Mouse (Mus musculus): Measurements from ENCODE around the gene Gpr153.
"Not testable (repeated sequence)": the region's sequence is repeated elsewhere in the genome, so short reads cannot be mapped to it uniquely, and the experiment has no call there.

Gene Gpr153

DNA sequence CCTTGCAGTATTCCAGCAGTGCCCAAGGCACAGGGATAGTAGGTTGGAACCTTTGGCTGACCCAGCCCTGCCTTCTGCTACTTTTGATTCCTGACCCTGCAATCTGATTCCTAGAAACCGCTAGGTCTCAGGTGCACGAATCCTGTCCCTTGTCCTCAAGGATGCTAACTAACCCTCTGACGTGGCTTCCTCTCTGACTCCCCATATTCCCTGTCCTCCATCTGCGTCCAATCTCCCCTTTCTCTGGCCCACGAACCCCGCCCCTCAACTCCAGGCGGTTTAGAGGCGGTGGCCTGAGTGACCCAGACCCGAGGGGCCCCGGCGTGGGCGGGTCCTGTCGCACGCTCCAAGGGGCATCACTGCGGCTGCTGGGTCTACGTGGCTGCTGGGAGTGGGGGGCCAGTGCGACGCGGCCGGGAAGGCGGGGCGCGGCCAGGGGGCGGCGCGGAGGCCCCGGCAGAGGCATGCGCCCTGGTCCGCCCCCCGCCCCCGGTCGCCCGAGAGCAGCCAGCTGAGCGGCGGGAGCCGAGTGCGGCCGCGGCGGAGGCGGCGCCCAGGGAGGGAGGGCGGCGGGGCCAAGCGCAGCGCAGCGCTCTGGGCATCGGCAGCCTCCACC, at the start of gene Gpr153:
Gene Gpr153 (plus strand): TSS at position 612 of the 616 bp plus-strand sequence.
- DNase-seq: no peak

DNA sequence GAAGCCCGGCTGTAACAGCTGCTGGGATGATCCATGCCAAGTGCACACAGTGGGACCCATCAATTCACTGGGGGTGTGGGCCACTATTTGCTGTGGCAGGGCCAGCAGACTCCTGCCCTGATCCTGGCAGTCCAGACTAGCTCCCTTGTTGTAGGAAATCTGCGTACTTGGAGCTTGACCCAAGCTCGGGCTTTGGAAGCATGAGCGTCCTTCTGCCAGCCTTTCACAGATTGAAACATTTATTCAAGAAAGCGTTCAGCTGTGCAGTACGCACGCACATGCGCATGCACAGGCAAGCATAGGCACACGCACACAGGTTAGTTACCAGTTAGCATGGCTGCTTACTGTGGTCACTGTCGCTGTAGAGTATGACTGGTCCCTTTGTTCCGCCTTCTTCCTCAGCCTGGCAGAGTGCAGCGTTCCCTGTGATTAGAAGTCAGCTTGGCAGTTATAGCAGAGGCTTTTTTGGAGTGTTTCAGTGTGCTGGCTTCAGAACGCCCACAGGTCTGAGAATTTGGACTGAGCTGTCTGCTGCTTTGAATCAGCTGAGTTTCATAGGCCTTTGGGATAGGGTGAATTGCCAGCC, 47.0 kb upstream of the Gpr153 start:
- no peak for DNase-seq

DNA sequence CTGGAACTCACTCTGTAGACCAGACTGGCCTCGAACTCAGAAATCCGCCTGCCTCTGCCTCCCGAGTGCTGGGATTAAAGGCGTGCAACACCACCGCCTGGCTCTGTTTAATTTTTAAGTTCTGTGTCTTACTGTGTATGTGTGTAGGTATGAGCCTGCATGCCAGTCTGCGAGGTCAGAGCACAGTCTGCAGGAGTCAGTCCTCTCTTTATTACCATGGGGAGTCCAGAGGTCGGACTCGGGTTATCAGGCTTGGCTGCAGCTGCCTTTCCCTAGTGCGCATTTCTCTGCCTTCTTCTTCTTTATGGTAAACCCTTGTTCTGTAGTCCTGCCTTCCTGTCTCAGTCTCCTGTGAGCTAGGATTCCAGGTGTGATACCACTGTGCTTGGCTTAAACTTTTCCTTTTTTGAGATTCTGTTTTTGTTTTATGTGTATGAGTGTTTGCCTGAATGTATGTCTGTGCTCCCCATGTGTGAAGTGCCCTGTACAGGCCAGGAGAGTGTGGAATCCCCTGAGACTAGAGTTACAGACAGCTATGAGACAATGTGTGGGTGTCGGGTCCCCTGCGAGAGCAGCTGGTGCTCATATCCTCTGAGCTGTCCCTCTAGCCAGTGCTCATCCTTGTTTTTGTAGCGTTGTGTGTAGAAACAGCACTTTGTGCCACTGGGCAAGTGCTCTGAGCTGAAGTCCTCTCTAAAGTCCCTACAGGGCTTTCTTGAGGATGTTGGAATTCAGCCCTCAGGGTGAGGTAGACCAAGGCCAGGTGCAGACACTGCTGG, 46.1 kb upstream of the Gpr153 start:
- no peak for DNase-seq

DNA sequence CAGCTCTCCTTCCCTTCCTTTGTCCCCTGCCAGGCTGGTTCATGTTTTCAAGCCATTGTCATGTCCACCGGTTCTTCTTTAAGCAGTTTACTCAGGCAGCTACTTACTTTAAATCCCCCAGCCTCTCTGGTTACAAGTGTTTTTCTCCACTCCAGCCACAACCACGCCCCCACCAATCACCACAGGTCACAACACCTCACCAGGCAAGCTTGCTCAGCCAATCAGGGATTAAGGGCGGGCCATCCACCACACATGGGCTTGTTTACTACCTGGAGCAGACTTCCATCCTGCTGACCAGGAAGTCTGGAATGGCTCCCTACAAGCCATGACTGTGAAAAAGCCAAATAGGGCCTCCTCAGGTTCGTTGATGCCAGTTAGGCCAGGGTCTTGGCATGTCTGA, 43.7 kb upstream of the Gpr153 start:
- not testable (repeated sequence) for DNase-seq

DNA sequence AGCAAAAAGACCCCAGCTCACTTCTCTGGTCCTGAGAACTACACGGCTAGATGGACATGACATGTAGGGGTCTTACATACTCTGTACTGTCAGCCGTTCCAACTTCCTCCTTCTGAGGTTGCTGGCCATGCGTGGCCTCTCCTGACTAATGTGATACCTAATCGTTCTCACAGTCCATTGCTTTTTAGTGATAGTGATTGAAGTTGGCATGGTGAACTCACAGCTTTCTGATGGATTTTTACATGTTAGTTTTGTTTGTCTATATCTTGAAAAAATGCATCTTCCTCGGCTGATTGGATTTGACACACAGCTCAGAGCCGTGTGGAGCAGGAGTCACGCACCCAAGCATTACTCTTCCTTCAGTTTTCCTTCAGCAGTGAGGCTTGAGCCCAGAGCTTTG, 42.7 kb upstream of the Gpr153 start:
- DNase-seq: no peak

DNA sequence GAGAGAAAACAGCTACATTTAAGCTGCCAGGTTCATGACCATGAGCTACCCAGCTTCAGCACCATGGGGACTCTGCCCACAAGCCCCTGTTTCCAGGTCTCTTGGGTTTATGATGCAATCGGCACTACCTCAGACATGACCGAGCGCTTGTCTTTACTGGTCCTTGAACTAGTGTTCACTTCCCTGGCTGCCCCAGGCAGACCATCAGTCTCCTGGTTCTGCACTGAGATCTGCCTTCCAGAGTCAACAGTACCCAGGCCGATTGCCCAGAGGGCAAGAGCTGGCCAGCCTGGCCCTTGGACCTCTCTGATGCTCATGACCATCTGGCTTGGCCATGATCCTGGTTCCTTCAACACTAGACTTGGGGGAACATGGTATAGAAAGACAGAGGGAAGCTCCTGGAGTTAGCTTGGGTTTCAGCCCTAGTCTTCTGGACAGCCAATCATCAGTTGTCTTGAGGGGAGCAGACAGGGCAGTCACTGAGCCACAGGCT, 41.6 kb upstream of the Gpr153 start:
- no peak for DNase-seq

DNA sequence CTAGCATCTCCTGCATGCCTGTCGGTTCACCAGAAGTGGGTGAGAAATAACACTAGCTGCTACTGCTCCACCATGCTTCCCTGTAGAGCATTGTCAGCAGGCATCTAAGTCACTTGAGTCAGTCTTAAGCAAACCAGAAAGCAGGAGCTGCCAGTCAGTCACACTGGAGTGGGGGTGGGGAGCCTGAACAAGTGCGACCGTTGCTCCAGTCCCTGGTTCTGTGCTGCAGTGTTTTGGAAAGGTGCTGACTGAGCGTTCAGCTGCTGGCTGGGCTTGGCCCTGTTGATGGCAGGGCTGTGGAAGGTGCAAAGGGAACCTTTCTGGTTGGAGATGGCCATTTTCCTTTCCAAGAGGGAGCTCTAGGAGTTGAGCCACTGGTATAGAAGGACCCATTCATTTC, 34.1 kb upstream of the Gpr153 start:
- no peak for DNase-seq

DNA sequence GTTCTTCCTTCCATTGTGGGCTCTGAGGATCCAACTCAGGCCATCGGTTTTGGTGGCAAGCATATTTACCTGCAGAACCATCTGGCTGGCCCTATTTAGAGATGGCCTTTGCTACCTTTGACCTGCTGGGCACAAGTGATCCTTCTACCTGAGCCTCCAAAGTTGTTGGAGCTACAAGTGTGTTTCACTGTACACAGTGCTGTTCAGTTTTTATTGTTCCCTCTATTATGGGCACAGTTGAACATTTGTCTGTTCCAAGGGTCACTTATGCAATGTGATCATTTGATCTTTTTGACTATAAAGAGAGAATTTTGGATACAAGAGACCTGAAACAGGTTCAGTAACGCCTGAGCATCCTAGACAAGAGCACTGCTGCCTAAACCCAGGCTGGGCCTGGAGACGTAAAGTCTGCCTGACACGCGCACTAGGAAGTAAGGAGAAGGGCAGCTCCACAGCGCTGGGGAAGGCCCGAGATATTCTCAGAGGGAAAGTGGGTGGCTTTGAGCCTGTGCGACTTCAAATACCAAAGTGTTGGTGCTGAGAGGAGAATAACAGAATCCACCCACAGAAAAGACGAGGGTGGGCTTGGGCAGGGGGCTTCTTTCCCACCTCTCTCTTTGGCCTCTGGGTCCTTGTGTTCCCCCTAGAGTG, 30.7 kb upstream of the Gpr153 start:
- DNase-seq: no peak

DNA sequence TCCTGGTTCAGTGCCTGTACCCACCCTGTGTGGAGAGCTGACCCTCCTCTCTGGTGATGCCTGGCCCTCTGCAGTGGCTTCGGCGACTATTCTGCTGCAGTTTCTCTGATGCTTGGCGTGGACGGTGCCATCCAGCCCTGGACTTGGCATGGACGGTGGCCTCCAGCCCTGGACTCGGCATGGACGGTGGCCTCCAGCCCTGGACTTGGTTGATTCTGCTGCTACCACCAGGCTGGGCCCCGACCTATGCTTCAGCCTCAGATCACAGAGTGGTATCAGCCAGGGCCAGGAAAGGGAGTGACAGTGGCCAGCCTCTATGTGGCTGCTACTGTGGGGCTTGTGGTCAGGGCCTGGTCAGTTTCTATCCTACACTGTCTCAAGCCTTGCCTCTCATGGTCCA, 30.1 kb upstream of the Gpr153 start:
- no peak for DNase-seq

DNA sequence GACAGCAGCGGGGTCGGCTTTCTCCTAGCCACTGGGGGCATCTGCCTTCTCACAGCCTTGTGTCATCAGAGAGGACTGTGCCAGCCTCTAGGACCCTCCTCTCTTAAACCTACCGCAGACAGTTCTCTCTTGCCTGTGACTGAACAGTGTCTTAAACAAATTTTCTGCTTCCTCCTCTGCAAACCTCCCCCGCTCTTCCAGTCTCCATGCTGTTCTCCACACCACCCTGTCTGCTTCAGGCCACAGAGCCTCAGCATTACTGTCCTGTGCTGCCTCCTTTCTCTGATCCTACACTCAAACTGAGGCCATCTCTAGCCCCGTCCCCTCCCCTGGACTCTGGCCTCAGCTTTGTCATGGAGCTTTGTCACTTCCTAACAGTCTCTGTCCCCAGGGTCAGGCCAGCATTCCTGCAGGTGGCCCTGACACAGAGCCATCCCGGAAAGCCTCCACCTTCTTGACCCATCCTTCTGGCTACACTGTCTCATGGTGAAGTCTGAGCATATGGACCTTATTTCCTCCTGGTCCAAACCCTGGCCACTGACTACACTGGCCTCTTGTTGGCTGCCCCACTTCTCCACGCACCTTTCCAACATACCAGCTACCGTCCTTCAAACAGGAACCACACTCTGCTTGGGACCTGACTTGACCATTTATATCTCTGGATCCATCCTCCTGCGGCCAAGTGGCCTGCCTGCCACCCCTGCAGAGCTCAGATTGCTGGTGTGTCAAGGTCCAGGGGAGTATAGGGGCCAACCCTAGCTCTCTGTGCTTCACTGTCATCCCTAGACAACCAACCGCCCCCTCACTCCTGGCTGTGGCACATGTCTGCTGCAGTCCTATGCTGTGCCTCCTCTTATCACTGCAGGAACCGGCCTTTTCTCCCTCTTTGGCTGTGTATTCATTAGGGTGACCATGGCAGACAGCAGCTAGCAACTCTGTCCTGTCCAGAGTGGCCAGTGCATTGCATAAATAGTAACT, 29.2 kb upstream of the Gpr153 start:
- no peak for DNase-seq

DNA sequence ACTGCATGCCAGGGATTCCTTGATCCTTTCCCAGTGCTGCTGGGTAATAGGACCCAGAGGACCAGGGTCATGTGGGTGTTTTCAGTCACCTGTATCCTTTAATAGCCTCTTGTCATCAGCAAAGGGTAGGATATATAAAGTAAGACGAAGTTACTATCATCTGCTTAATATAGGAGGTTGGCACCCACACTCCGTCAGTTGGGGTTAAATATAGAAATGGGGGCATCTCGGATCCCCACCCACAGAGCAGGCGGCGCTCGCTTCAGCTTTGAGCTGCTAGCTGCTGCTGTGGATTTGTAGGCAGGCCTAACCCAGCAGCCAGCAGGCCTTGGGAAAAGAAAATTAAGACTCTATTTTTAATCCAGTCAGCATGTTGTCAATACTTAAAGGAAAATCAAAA, 28.0 kb upstream of the Gpr153 start:
- DNase-seq: no peak

DNA sequence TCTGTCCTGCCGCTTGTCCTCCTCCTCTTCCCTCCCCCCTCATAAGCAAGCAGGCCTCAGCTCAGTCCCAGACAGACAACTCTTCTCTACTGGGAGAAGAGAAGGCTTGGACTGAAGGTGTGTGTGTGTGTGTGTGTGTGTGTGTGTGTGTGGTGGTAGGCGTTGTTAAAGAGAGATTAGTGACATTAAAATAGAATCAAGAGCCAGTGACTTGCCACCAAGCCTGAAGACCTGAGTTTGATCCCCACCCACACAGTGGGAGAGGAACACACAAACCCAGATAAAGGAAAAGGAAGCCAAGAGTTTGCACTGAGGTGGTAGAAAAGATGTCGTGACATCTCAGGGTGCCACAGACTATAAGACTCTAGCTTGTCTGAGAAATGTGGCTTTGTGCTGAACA, 26.8 kb upstream of the Gpr153 start:
- peak; percentile 30 for DNase-seq

DNA sequence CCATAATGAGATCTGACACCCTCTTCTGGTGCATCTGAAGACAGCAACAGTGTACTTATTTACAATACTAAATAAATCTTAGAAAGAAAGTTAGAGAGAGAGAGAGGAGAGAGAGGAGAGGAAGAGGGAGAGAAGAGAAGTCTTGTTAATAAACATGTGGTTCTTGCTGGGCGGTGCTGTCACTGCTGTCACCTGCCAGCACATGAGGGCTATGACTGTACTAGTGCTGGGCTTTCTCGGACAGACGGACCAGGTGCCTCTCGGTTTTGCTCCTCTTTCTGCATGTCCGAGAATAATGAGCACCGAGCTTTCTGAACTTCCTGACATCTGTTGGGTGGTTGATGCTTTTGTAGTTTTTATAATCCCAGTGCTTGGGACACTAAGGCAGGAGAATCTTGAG, 23.4 kb upstream of the Gpr153 start:
- no peak for DNase-seq

DNA sequence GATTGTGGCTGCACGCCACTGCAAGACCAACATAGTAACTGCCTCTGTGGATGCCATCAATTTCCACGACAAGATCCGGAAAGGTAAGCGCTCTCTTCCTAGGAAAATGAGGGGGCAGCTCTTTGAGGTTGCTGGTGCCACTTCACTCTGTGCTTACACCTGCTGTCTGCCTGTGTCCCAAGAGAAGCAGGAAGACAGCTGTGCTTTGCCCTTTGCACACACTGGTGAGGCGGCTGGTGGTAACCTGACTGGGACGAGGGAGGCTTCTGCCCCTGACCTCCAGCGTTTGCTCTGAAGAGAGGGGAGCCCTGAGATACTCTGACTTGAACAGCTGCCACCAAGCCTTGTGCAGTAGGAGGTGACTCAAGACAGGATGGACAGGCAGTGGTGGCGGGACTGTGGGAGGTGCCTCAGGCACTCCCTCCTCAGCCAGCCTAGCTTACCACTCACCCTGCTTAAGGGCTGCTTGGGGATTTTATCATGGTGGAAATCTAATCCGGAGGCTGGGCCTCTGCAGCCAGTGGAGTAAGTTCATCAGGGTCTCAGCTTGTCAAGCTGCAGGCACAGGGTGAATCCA, 20.8 kb upstream of the Gpr153 start:
- DNase-seq: no peak

DNA sequence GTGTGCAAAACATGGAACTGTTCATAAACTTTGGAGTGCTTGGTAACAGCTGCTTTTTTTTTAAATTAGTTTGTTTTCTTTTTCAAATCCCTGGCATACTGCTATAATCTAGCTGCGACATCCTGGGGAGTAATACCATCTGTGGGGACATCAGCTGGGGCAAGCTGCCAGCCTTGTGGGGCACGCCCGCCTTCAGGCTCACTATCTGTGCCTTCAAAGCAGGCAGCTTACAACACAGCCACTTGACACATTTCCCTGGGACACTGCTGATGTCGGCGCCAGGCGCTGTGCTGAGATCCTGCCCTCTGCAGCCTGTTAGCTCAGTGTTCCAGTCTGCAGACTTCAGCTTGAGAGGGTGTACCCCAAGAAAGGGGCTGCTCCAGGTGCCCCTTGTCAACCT, 17.0 kb upstream of the Gpr153 start:
- DNase-seq: no peak

DNA sequence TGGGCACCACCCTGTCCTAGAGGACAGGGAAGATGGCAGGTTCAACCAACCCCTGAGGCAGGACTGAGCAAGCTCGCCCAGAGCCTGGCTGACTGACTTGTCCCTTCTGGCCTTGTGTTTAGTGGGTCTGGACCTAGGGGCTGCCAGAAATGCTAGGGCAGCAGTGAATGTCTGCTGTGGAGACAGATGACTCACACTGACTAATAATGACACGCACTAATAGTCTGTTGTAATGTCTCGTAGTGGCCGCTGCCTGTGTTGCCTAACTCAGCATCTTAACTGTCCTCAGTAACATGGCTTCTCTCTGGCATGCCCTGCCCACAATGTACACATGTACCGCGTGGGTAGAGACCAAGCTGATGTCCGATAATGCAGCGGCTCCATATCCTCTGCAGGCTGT, 13.6 kb upstream of the Gpr153 start:
- DNase-seq: no peak

DNA sequence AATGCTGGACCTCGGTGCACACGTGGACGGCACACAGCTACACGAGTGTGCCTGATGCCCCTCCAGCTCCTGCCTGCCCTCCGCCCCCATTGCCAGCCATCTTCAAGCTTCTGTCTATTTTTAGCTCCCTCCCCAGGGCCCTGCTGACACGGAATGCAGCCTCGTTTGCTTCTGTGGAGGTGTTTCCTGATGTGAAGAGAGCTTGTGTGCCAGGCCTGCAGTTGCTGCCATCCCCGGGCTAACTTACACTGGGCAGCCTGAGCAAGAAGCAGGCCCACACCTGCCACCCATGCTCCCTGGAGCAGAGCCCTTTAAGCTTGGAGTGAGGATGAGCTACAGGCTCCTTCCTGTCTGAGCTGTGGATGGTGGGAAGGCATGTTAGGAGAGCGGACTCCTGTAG, 11.8 kb upstream of the Gpr153 start:
- DNase-seq: no peak

DNA sequence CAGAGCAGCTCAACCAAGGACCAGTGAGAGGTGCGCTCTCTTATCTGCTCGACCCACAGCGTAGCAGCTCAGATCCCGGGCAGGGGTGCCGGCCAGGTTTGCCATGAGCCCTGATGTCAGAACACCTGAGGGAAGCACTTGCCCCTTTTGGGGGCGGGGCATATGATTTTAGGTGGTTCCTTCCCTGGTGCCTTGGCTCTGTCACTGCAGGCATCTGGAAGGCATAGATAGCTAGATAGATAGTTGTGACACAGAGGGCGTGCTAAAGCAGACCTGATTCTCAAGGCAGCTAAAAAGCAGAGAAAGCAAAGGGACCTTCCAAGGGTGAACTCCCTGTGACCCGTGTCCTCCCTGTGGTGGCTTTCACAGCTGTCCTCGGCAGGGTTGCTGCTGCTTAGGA, 10.9 kb upstream of the Gpr153 start:
- DNase-seq: no peak

DNA sequence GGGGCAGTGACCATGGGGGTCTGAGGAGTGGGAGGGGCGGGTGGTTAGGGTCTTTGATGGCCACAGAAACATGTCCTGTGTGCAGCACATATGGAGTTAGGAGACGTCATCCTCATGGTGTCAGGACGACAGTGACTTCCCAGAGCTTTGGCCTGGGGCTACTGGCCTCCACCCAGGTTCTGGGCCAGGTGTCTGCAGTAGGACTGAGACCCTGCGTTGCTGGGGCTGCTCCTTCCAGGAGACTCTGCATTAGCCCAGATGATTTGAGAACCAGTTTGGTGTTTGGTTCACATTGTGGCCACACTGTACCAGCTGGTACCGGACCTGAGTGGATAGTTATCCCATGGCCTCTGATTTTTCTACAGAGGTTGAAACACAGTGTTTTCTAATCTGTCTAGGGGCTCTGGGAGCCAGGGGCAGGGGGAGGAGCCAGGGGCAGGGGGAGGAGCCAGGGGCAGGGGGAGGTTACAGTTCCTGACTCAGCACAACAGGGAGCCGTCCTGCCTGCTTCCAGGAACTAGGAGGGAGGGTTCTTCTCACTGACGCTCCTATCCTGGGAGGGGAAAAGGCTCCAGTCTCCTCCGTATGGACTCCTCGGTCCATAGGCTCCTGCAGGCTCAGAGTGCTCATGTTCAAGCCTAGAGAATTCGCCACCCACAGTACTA, 10.4 kb upstream of the Gpr153 start:
- no peak for DNase-seq

DNA sequence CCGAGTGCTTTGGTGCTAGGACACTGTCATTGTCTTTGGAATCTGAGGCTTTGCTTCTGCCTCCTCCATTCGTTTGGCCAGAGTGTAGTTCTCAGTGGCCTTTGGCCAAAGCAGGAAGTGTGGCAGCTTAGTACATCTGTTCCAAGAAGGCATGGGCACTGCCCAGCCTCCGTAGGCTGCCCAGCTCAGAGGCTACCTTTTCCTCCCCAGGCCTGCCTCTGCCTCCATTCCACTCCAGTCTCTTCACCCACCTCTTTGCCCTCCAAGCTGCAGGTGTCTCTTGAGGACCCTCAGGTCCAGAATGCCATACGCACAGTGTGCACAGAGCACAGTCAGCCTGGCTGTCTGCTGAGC, 9.9 kb upstream of the Gpr153 start:
- no peak for DNase-seq

DNA sequence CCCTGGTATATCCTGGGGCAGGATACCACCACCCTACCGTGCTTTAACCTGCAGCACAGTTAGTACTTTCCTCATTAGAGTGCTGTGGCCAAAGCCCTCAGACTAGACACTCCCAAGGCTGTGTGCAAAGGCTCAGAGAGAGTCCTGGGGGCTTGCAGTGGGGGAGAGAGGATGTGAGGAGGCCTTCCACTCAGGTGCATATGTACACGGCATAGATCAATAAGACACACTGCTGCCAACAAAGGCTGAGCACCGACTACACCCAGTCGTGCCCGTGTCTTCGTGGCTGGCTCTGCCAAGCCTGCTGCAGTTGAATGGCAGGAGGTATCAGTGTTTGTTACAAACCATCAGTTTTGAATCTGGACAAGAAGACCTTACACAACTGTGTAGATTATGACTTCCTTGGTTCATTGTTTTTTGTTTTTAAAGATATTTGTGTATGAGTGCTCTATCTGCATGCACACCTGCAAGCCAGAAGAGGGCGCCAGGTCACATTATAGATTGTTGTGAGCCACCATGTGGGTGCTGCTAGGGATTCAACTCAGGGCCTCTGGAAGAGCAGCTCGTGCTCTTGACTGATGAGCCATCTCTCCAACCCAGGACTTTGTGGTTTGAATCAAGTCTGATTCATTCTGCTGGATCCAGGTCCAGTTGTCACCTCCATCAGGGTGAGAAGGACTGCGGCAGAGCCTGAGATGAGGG, 9.0 kb upstream of the Gpr153 start:
- DNase-seq: no peak
